Mouse (Mus musculus) Patski (cell line): ENCODE measurements around the gene Itgb1. TPM values are rescaled to one million over a fixed set of nuclear protein-coding genes. Genes with fewer than 3 reads are reported as not detected.

Experiments
- ATAC-seq: fragments of 100-300 bp; one replicate; pipeline ENCODE4 v1.8.0; 2021
- CTCF ChIA-PET: fragments of 350-600 bp; sonication (Branson Sonifier 250); formaldehyde crosslinking; loops from one replicate; lab custom pipeline; 2022; ENCODE audit warnings: inconsistent platforms; lab: Charles Lee
- POLR2A ChIA-PET: fragments of 350-600 bp; sonication (Branson Sonifier 250); formaldehyde crosslinking; loops from one replicate; lab custom pipeline; 2022; ENCODE audit warnings: antibody characterized with exemption, inconsistent platforms; lab: Charles Lee
- DNase-seq: peaks from one replicate; pipeline ENCODE4 v3.0.0-alpha.2; 2011; ENCODE audit warnings: low read depth, low spot score
- H3K27me3 ChIP-seq: fragments of 371-371 bp; one replicate; pipeline ENCODE4 v1.5.1; 2021
- CTCF ChIP-seq: fragments of 100-300 bp; IDR thresholded peaks from one replicate; pipeline ENCODE4 v1.5.1; 2021
- in situ Hi-C: fragments of 300-500 bp; cut with MboI; formaldehyde crosslinking; loops from 3 replicates; pipeline ENCODE4 v1.11.1; 2018; ENCODE audit warnings: low pct_unique_long_range_greater_than_20kb, mixed read lengths
- polyA plus RNA-seq: library from polyadenylated mRNA; unstranded; gene quantifications from one replicate; pipeline ENCODE4 v1.2.3, GENCODE M21; 2021

Gene Itgb1
- polyA plus RNA-seq, 1 experiment from 2014 or later = 916 TPM

DNA sequence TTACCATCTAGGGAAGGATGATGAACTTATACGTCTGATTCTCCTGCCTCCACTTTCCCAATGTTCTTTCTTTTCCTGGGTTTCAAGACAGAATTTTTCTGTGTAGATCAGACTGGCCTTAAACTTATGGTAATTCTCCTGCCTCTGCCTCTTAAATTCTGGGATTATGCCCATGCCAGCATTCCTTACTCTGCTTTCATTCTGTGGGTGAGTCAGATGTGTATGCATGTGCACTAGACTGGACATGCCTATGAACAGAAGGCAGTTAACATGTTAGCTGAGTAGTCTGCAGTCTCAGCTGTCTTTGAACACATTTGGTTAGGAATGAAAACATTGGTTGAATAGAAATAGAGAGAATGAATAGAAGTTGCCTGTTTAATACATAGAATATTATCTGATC, 18.9 kb downstream of the Itgb1 start:
- CTCF ChIA-PET = interaction anchor here (16.0 kb wide), 1 partner anchor 53 kb away, joined by 155 read pairs; no protein-coding TSS in a partner anchor
- in situ Hi-C loops = no loop called here
- TF ChIP-seq CTCF = no peak
- ATAC-seq = peak; percentile 47
- POLR2A ChIA-PET = no interaction called here
- no peaks in the 10 kb centered on the region for H3K27me3 ChIP-seq
- DNase-seq = no peak

DNA sequence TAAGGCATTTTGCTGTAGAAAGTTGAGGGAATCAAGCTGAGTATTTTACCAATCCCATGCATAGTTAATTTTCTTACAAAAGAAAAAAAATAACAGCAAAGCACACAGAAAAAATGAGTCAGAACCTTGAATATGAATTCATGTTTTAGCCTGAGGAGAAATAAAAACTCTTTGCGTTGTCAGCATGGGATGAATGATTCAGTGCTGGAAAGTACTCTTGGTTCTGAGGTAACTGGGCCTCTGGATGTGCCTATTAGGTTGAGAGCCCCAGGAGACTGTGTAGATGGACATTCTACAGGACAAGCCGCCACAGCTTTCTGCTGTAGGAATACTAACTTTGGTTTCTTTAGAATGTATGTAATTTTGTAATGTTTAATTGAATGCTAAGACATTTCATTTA, 19.4 kb downstream of the Itgb1 start:
- in situ Hi-C loops = no loop called here
- no peak for DNase-seq
- ChIA-PET POLR2A (no interaction called here), CTCF (interaction anchor here (16.0 kb wide), 1 partner anchor 53 kb away, joined by 155 read pairs; no protein-coding TSS in a partner anchor)
- no peaks in the 10 kb centered on the region for H3K27me3 ChIP-seq
- no peak for ATAC-seq
- TF ChIP-seq CTCF = no peak

DNA sequence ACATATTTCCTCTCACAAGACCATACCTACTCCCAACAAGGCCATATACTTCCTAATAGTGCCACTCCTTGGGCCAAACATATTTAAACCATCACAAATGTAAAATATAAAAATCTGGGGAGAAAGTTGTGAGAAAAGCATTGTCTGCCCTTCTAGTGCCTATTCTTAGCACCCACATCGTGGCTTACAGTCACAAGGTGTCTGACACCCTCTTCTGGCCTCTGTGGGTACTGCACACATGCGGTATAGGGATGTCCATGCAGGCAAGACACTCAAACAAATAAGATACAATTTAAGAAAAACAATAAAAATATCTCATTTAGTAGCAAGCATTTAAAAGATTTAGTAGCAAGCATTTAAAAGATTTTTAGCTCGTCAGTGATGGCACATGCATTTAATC, 23.8 kb downstream of the Itgb1 start:
- ChIA-PET POLR2A (interaction anchor here (1.2 kb wide), 1 partner anchor 20 kb away, joined by 3 read pairs; no protein-coding TSS in a partner anchor), CTCF (interaction anchor here (0.7 to 16.0 kb wide), 3 partner anchors 13 to 58 kb away, joined by 3 to 155 read pairs (median 10); no protein-coding TSS in a partner anchor)
- peak; percentile 47 for ATAC-seq
- H3K27me3 ChIP-seq = no peaks in the 10 kb centered on the region
- peak; percentile 95 for TF ChIP-seq CTCF
- in situ Hi-C loops = no loop called here
- no peak for DNase-seq

DNA sequence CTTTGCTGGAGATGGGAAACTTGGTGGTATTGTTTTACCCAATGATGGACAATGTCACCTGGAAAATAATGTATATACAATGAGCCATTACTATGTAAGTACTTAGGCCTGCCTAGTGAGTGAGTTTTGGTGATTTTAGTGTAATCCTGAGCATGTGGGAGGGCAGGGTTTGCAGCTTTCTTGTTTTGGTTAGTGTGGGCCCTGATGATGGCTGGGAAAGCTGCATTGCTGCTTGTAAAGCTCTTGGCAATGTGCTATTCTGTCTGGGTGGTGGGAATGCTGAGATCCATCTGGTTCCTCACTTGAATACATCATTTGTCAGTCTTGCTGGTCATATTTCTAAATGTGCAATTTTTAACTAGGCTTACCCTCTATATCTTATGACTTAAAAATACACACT, 30.7 kb downstream of the Itgb1 start:
- ChIA-PET CTCF (interaction anchor here (16.0 kb wide), 1 partner anchor 64 kb away, joined by 155 read pairs; no protein-coding TSS in a partner anchor), POLR2A (interaction anchor here (0.8 kb wide), 1 partner anchor 14 kb away, joined by 4 read pairs; no protein-coding TSS in a partner anchor)
- ATAC-seq (no peak), DNase-seq (no peak)
- TF ChIP-seq CTCF = no peak
- H3K27me3 ChIP-seq = no peaks in the 10 kb centered on the region
- in situ Hi-C loops = no loop called here

DNA sequence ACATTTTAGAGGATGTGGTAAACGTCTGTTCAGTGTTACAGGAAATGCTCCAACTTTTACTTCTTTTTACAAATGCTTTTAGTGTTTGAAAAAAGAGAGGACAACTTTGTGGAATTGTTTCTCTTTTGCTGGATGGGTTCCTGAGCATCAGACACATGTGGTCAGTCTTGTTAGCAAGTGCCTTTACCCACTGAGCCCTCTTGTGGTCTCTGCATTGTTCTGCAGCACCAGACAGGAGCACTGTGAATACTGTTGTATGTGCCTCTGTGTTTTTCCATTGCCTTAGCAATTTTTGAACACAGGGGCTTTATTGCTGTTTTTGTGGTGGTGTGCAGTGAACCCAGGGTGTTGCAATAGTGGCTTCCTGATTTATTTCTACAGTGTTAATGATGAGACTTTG, 39.4 kb downstream of the Itgb1 start:
- no peak for ATAC-seq
- ChIA-PET CTCF (interaction anchor here (0.6 to 1.4 kb wide), 4 partner anchors 8 to 75 kb away, joined by 3 to 4 read pairs (median 4); no protein-coding TSS in a partner anchor), POLR2A (interaction anchor here (0.9 kb wide), 1 partner anchor 40 kb away, joined by 7 read pairs; no protein-coding TSS in a partner anchor)
- in situ Hi-C loops = no loop called here
- peak; percentile 76 for TF ChIP-seq CTCF
- DNase-seq = no peak
- no peaks in the 10 kb centered on the region for H3K27me3 ChIP-seq

DNA sequence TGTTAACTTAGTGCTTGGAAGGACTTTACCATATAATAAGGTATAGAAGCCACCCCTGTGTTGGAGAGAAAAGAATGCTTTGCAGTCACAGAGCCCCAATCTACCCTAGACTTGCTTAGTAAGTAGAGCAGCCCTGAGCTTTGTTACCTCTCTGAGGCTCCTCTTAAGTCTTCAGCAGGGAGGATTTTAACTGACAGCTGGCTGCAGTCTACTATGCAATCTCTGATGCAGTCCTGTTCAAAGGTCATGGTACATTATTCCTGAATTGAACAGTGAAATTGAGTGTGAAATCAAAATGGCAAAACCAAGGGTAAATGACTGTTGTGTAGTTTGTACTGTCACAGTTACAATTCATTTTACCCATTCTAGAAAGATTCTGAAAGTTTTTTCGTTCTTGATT, 41.8 kb downstream of the Itgb1 start:
- ATAC-seq (no peak), DNase-seq (no peak)
- POLR2A ChIA-PET = no interaction called here
- CTCF ChIA-PET = no interaction called here
- no peaks in the 10 kb centered on the region for H3K27me3 ChIP-seq
- no peak for TF ChIP-seq CTCF
- in situ Hi-C loops = no loop called here

DNA sequence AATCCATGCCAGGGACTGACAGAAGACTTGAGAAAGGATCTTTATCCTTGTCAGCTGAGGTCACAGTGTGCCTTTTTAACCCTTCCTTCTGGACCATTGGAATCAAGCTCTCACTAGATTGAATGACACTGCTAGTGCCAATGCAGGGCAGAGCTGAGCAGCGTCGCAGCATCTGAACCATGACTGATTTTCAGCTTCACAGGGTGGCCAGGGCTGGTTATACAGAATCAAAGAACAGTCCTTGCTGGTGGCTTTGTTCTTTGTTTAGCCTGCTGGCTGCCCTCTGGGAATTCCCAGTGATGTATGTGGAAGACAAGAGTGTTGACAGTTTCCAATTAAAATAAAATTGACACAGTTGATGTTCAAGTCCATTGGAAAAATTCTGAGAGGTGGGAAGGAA, 46.8 kb downstream of the Itgb1 start:
- ChIA-PET POLR2A (no interaction called here), CTCF (interaction anchor here (1.2 to 1.3 kb wide), 2 partner anchors 8 to 26 kb away, joined by 3 to 4 read pairs; no protein-coding TSS in a partner anchor)
- DNase-seq (no peak), ATAC-seq (no peak)
- in situ Hi-C loops = no loop called here
- TF ChIP-seq CTCF = no peak
- no peaks in the 10 kb centered on the region for H3K27me3 ChIP-seq

DNA sequence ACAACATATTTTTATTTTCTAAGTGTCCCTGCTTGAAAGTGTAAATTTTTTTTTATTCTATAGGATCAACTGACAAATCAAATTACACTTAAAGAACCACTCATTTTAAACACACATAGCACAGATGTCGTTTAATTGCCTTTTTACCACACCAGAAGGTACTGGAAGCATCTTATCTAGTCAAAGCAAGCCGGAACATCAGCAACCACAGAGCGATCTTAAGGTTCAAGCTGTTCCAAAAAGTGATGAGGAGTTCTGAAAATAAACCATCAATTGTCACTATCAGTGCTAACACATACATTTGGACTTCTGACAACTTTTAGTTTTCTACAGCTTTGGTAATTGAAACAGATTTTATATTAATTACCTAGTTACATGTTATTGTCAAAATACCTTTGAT, 48.7 kb downstream of the Itgb1 start:
- CTCF ChIA-PET = no interaction called here
- in situ Hi-C loops = no loop called here
- H3K27me3 ChIP-seq = no peaks in the 10 kb centered on the region
- no peak for TF ChIP-seq CTCF
- POLR2A ChIA-PET = no interaction called here
- ATAC-seq = no peak
- DNase-seq = no peak

DNA sequence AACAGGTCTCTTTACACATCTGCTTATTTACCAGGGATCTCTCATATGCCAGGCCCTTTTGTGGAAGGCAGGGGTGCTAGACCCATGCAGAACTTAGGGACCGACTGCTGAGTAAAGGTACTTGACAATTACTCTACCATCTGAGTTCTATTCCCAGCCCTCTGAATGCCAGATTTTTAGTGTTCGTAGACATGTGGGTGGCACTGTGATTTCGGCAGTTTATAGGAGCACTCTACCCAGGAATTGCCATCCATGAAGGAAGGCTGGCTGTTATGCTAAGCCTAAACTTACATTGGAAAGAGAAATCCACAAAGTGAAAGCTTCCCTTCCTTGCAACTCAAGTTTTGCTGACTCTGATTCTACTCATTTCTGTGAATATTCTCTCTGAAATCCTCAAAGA, 50.2 kb downstream of the Itgb1 start:
- POLR2A ChIA-PET = no interaction called here
- ATAC-seq (no peak), DNase-seq (no peak)
- in situ Hi-C loops = no loop called here
- no peaks in the 10 kb centered on the region for H3K27me3 ChIP-seq
- no peak for TF ChIP-seq CTCF
- CTCF ChIA-PET = no interaction called here

Other genes with a start within 250 kb of the Itgb1 start
- not detected for gene Gm3952, start 113.0 kb downstream of the Itgb1 start, polyA plus RNA-seq